Mouse (Mus musculus) midbrain, postnatal 0 days (tissue): ENCODE measurements around the gene Ankrd22. TPM values are rescaled to one million over a fixed set of nuclear protein-coding genes. Genes with fewer than 3 reads are reported as not detected.

Experiments used
- ATAC-seq: fragments of 200-750 bp; cut with Nextera tagmentation; 2 replicates; pipeline ENCODE4 v1.8.0; 2017; ENCODE audit warnings: moderate number of reproducible peaks, mild to moderate bottlenecking, moderate TSS enrichment, moderate library complexity; ENCODE audit not compliant: low FRiP score
- DNase-seq: peaks from one replicate; pipeline ENCODE4 v3.0.0-alpha.2; 2015; ENCODE audit warnings: low spot score
- H3K27ac ChIP-seq: fragments of 300-500 bp; sonication (generic); 2 replicates; pipeline ENCODE4 v1.5.1; 2014; ENCODE audit warnings: low read depth, mild to moderate bottlenecking, low read length, mixed read lengths
- H3K27me3 ChIP-seq: fragments of 300-500 bp; sonication (generic); 2 replicates; pipeline ENCODE4 v1.6.1; 2014; ENCODE audit warnings: low read length, control low read depth, mixed read lengths; ENCODE audit not compliant: insufficient read depth
- H3K36me3 ChIP-seq: fragments of 300-500 bp; sonication (generic); 2 replicates; pipeline ENCODE4 v1.6.1; 2014; ENCODE audit warnings: low read length, control low read depth, mixed read lengths; ENCODE audit not compliant: insufficient read depth
- H3K4me1 ChIP-seq: fragments of 300-500 bp; sonication (generic); 2 replicates; pipeline ENCODE4 v1.6.1; 2014; ENCODE audit warnings: mild to moderate bottlenecking, control low read depth, antibody characterized with exemption, low read length, mixed read lengths; ENCODE audit not compliant: insufficient read depth
- H3K4me2 ChIP-seq: fragments of 300-500 bp; sonication (generic); 2 replicates; pipeline ENCODE4 v1.6.1; 2014; ENCODE audit warnings: low read depth, mild to moderate bottlenecking, low read length, mixed read lengths; ENCODE audit not compliant: poor library complexity, severe bottlenecking
- H3K4me3 ChIP-seq: fragments of 300-500 bp; sonication (generic); 2 replicates; pipeline ENCODE4 v1.5.1; 2014; ENCODE audit warnings: low read depth, mild to moderate bottlenecking, low read length, moderate library complexity
- H3K9ac ChIP-seq: fragments of 300-500 bp; sonication (generic); replicated peaks from 2 replicates; pipeline ENCODE4 v1.6.1; 2014; ENCODE audit warnings: mild to moderate bottlenecking, low read length, moderate library complexity, mixed read lengths; ENCODE audit not compliant: poor library complexity, severe bottlenecking
- H3K9me3 ChIP-seq: fragments of 300-500 bp; sonication (generic); 2 replicates; pipeline ENCODE4 v1.6.1; 2016; ENCODE audit warnings: low read length, control low read depth
- CTCF ChIP-seq: IDR thresholded peaks from 2 replicates; pipeline ENCODE4 v1.5.1; 2016; ENCODE audit warnings: antibody characterized with exemption, mild to moderate bottlenecking
- WGBS: fragments of 180-500 bp; shearing (Covaris S2); extraction: QIAGEN DNeasy Blood & Tissue Kit; methylation state at CpG from one replicate; pipeline ENCODE4 v1.1.7; 2014; 5-methylcytosine and 5-hydroxymethylcytosine counted together
- polyA plus RNA-seq: library from polyadenylated mRNA; unstranded; fragments of >200 nt; fragmentation: Nextera tagmentation; extraction: Ambion mirVana; gene quantifications from 2 replicates; pipeline ENCODE4 v1.2.1, GENCODE M21; 2015
- total RNA-seq: library from RNA; depleted of rRNA; stranded (reverse); fragments of >200 nt; gene quantifications from 2 replicates; pipeline ENCODE4 v1.2.3, GENCODE M21; 2014

The Ankrd22 gene
- total and polyA plus RNA-seq, 2 experiments from 2014 or later = not detected

DNA sequence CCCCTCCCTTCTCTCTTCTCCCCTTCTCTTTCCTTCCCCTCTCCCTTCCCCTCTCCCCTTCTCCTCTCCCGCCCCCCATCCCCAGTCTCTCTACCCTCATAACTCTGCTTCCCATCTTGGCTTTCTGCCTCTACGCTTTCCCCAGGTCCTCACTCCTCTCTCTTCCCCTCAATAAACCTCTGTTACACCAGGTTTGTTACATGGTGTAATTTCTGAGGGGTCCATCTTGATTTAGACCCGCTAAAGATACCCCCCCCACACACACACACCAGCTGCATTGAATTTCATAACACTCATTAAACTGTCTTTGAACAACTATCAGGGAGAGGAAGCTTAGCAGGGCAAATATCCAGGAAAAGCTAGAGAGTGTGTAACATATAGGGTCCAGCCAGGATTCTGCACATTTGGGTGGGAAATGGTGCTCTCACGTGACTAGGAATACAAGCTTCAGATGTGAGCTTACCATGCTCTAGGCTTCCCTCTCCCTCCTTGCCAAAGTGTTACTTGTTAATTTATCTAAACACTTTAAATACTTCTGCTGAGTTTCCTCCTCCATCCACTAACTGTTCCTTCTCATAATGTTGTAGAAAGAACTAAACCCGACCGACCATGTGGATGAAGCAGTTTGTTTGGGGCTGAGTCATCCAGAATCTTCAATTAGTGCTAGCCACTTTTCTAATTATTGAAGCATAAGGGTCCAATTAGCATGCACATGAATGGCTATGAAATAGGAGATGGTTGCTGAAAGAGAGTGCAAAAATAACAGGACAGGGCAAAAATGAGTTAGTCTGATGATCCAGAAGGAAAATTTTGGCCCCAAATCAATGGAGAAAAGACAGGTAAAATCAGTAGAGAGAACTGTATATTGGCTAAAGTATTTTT, 12.3 kb downstream of the Ankrd22 start:
- no peak overlapping the region for H3K27ac ChIP-seq
- no peaks in the 10 kb centered on the region for H3K9me3 ChIP-seq
- TF ChIP-seq CTCF = no peak
- H3K36me3 ChIP-seq = no peaks in the 10 kb centered on the region
- WGBS = 88% methylated on average over 6 of the region's 6 CpGs
- H3K4me2 ChIP-seq = no peak overlapping the region
- DNase-seq (no peak), ATAC-seq (no peak)
- no peaks in the 10 kb centered on the region for H3K27me3 ChIP-seq
- no peak overlapping the region for H3K9ac ChIP-seq
- no peak overlapping the region for H3K4me3 ChIP-seq
- H3K4me1 ChIP-seq = no peaks in the 10 kb centered on the region

DNA sequence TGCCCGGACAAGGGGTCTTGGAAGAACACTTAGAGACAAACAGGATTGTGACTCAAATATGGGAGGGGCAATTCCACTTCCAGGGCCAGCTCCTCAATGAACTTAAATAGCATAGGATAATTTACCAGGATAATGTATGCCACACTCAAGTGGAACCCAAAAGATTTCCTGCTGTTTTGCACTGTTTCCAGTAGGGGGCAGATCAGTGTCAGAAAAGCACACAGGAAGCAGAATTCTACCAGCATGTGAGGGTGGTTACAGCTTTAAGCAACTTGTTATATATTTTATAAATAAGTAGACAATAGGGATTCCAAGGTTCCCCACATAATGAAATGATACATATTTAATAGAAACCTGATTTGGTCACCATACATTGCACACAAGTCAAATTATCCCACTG, 13.9 kb downstream of the Ankrd22 start:
- WGBS = 68% methylated on average over 1 of the region's 1 CpGs
- no peaks in the 10 kb centered on the region for H3K9me3 ChIP-seq
- no peak overlapping the region for H3K4me3 ChIP-seq
- DNase-seq (no peak), ATAC-seq (no peak)
- no peaks in the 10 kb centered on the region for H3K27me3 ChIP-seq
- H3K27ac ChIP-seq = no peak overlapping the region
- H3K4me1 ChIP-seq = no peaks in the 10 kb centered on the region
- H3K4me2 ChIP-seq = no peak overlapping the region
- H3K36me3 ChIP-seq = no peaks in the 10 kb centered on the region
- H3K9ac ChIP-seq = no peak overlapping the region
- peak; percentile 49 for TF ChIP-seq CTCF

DNA sequence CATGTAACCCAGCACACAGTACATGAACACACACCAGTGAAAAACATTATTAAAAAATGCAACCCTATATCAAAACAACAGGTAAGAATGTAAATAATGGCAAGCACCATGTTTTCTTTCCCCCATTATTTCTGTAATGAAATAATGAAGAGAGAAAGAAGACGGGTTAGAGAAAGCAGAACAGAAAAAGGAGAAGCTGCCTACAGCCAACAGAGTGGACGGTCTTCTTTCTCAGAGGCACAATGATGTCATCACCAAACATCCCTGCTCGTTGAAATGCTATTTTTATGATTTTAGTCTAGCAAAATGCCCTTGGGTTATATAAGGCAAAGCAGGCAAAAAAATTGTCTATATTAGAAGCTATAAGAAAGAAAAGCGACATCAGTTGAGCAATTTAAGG, 17.4 kb downstream of the Ankrd22 start:
- H3K4me1 ChIP-seq = no peaks in the 10 kb centered on the region
- no peak overlapping the region for H3K9ac ChIP-seq
- TF ChIP-seq CTCF = no peak
- H3K4me3 ChIP-seq = no peak overlapping the region
- DNase-seq (no peak), ATAC-seq (no peak)
- H3K27ac ChIP-seq = no peak overlapping the region
- 79% methylated on average over 4 of the region's 4 CpGs for WGBS
- no peak overlapping the region for H3K4me2 ChIP-seq
- H3K27me3 ChIP-seq = no peaks in the 10 kb centered on the region
- no peaks in the 10 kb centered on the region for H3K36me3 ChIP-seq
- H3K9me3 ChIP-seq = no peaks in the 10 kb centered on the region

DNA sequence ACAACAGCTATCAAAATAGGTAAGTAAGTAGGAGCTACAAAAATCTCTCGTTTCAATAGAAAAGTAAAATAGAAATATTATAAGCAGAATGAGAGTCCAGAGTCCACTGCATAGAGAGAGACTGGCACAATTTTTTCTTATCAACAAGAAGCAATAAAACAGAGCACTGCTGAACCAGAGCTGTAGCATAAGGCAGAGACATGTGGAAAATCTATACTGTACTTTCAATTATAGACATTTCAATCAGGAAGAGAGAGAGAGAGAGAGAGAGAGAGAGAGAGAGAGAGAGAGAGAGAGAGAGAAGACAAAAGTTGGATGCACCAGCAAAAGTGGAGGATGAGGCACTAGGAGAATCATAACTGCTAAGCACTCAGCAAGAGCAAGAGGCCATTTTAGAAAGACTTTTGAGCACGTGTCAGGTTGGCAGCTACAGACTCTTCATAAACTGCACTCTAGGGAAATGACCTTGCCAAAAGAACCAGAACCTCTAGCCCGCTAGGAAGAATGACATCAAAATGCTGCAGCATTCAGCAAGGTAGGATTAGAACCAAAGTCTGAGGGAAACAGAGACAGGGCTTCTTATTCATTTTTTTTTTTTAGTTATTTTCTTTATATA, 26.3 kb downstream of the Ankrd22 start:
- DNase-seq = no peak
- no peak overlapping the region for H3K27ac ChIP-seq
- no peak overlapping the region for H3K9ac ChIP-seq
- no peak overlapping the region for H3K4me3 ChIP-seq
- no peaks in the 10 kb centered on the region for H3K4me1 ChIP-seq
- 72% methylated on average over 3 of the region's 3 CpGs for WGBS
- no peaks in the 10 kb centered on the region for H3K36me3 ChIP-seq
- no peaks in the 10 kb centered on the region for H3K27me3 ChIP-seq
- no peak for ATAC-seq
- no peak for TF ChIP-seq CTCF
- no peak overlapping the region for H3K4me2 ChIP-seq
- H3K9me3 ChIP-seq = no peaks in the 10 kb centered on the region

DNA sequence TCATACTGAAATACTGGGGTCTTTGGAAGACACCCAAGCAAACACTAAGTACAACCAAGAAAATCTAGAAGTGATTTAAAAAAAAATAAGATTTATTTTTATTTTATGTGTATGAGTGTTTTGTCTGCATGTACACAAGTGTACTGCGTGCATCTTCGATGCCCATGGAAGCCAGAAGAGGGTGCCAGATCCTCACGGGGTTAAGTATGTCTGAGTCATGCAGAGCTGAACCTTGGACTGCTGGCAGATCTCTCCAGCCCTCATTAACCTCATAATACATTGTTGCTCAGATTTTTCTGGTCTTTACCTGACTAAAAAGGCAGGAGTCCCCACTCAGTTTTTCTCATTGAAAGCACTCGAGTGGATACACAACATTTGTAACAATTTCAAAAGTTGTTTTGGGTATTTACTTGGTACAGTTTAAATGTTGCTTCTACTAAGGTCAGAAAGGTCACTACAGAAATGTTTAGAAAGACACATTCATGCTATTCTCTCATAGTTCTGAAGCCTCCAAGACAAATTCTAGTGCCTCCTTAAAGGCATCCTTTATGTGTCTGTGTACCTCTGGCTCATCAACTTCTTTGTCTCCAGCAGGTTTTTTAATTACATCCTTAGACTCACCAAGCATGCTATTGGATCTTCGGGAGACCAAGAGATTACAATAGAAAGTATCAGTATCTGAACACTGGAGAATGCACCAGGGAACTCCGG, 27.0 kb downstream of the Ankrd22 start:
- no peak overlapping the region for H3K4me2 ChIP-seq
- no peaks in the 10 kb centered on the region for H3K27me3 ChIP-seq
- H3K36me3 ChIP-seq = no peaks in the 10 kb centered on the region
- no peak overlapping the region for H3K4me3 ChIP-seq
- ATAC-seq = no peak
- no peak overlapping the region for H3K9ac ChIP-seq
- no peaks in the 10 kb centered on the region for H3K9me3 ChIP-seq
- 87% methylated on average over 6 of the region's 6 CpGs for WGBS
- H3K4me1 ChIP-seq = no peaks in the 10 kb centered on the region
- no peak for DNase-seq
- no peak for TF ChIP-seq CTCF
- H3K27ac ChIP-seq = no peak overlapping the region
